In the genomic region with DNA sequence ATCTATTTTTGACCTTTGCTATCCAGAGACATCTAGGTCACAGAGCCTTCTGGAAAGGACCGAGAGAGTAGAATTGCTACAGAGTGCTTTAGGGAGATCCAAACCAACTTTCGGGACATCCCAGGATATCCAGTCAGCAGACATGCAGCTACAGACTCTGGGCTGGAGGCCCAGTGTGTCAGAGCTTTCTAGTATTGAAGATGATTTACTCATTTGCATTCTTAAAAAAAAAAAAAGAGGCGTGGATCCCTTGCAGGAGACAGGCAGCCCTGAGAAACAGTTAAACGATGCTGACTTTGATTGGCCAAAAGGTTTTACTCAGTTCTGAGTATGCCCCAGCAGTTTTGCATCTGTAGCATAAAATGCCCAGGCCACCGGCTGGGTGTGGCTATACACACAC, we compare ENCODE assay signal across 14 mouse cellular contexts. TPM values are rescaled to one million over a fixed set of nuclear protein-coding genes. Genes with fewer than 3 reads are reported as not detected.
A peak's percentile ranks its signal among the peaks of the same experiment; 100 is the strongest.
DNase-seq lines count a peak whose midpoint lies in the region; ATAC-seq lines count a peak whose summit lies in the region.
"Had no signal": no experiment of that assay in that cellular context is flagged by ENCODE, and none has a peak within 500 bp of the region (broad histone marks: within the 10 kb centered on the region; RNA-seq: fewer than 3 reads in every experiment).

No protein-coding gene starts in this region.

- H3K27ac ChIP-seq in embryonic facial prominence, embryonic 12.5 days: 0 out of 2 replicates have a peak overlapping the region, but pooled peaks have one; percentile 17
- no peak overlapping the region for H3K27ac ChIP-seq in embryonic facial prominence, embryonic 10.5 days (replicated peaks)
- H3K27ac ChIP-seq in kidney, embryonic 16.5 days (ENCODE audit: low read length): peak overlapping the region; percentile 3; the same call in 1 of the 2 replicates
- H3K27ac ChIP-seq: limb, embryonic 13.5 days had no signal

- DNase-seq in embryonic facial prominence, embryonic 10.5 days (ENCODE audit: low spot score): no peak
- no peak for DNase-seq in kidney, adult 11 months
- peak; percentile 51 for DNase-seq in adipocyte (ENCODE audit: low spot score)
- peak; percentile 48 for DNase-seq in kidney, postnatal 14 days
- no peak for DNase-seq in layer of hippocampus, postnatal 10 days (ENCODE audit: low spot score in 2 of 2)
- no peak for DNase-seq in thymus, postnatal 0 days (ENCODE audit: low spot score)
- DNase-seq: cerebellum, adult 9-11 months; heart, postnatal 14 days; lung, adult 2 months; thymus, adult 2 months had no signal

- H3K36me3 ChIP-seq in embryonic facial prominence, embryonic 12.5 days: no peaks in the 10 kb centered on the region
- peaks cover 19% of the 10 kb centered on the region for H3K36me3 ChIP-seq in embryonic facial prominence, embryonic 10.5 days (replicated peaks)
- peaks cover 14% of the 10 kb centered on the region; the same call in 1 of the 2 replicates for H3K36me3 ChIP-seq in kidney, embryonic 16.5 days (ENCODE audit: insufficient read depth, low read length)
- H3K36me3 ChIP-seq: G1E; limb, embryonic 13.5 days had no signal

- H3K9me3 ChIP-seq in embryonic facial prominence, embryonic 12.5 days: no peaks in the 10 kb centered on the region
- no peaks in the 10 kb centered on the region for H3K9me3 ChIP-seq in embryonic facial prominence, embryonic 10.5 days
- no peaks in the 10 kb centered on the region for H3K9me3 ChIP-seq in kidney, embryonic 16.5 days (ENCODE audit: low read length)
- H3K9me3 ChIP-seq: G1E; limb, embryonic 13.5 days had no signal

- no peak overlapping the region for H3K4me3 ChIP-seq in embryonic facial prominence, embryonic 12.5 days
- H3K4me3 ChIP-seq in embryonic facial prominence, embryonic 10.5 days: no peak overlapping the region
- no peak overlapping the region for H3K4me3 ChIP-seq in kidney, embryonic 16.5 days (ENCODE audit: low read length)
- H3K4me3 ChIP-seq: limb, embryonic 13.5 days had no signal

- WGBS in embryonic facial prominence, embryonic 12.5 days: 83% methylated on average over 5 of the region's 5 CpGs
- WGBS in embryonic facial prominence, embryonic 10.5 days: 92% methylated on average over 5 of the region's 5 CpGs
- WGBS in kidney, embryonic 16.5 days: 57% methylated on average over 5 of the region's 5 CpGs

- ATAC-seq in embryonic facial prominence, embryonic 12.5 days (ENCODE audit: insufficient number of reproducible peaks, insufficient read depth, low FRiP score, low TSS enrichment): no peak
- no peak for ATAC-seq in kidney, embryonic 16.5 days (ENCODE audit: low FRiP score, low TSS enrichment)

- H3K27me3 ChIP-seq in embryonic facial prominence, embryonic 12.5 days: no peaks in the 10 kb centered on the region
- H3K27me3 ChIP-seq in embryonic facial prominence, embryonic 10.5 days (replicated peaks; ENCODE audit: low read depth, poor library complexity, severe bottlenecking): no peaks in the 10 kb centered on the region
- H3K27me3 ChIP-seq in kidney, embryonic 16.5 days (ENCODE audit: insufficient read depth, low read length): no peaks in the 10 kb centered on the region
- H3K27me3 ChIP-seq: limb, embryonic 13.5 days had no signal

- H3K4me1 ChIP-seq in embryonic facial prominence, embryonic 12.5 days: no peaks in the 10 kb centered on the region
- peaks cover 17% of the 10 kb centered on the region for H3K4me1 ChIP-seq in embryonic facial prominence, embryonic 10.5 days
- peaks cover 28% of the 10 kb centered on the region for H3K4me1 ChIP-seq in kidney, embryonic 16.5 days (ENCODE audit: insufficient read depth, low read length)

- no peak overlapping the region for H3K4me2 ChIP-seq in embryonic facial prominence, embryonic 12.5 days (replicated peaks)
- H3K4me2 ChIP-seq in kidney, embryonic 16.5 days (replicated peaks; ENCODE audit: low read depth, low read length): no peak overlapping the region
- H3K4me2 ChIP-seq: limb, embryonic 13.5 days had no signal

- no peak overlapping the region for H3K9ac ChIP-seq in embryonic facial prominence, embryonic 12.5 days
- H3K9ac ChIP-seq in kidney, embryonic 16.5 days (replicated peaks; ENCODE audit: low read length): no peak overlapping the region
- H3K9ac ChIP-seq: limb, embryonic 13.5 days had no signal

RNA-seq across cellular contexts. Expression of gene Spata13, which starts 59.9 kb away (rescaled TPM):
- polyA plus RNA-seq in embryonic facial prominence, embryonic 12.5 days (2016; fragmentation: Nextera tagmentation; extraction: Ambion mirVana): 23.0 and 24.6 TPM in 2 replicates
- polyA plus RNA-seq in embryonic facial prominence, embryonic 10.5 days (2016; fragmentation: Nextera tagmentation; extraction: Ambion mirVana): 28.2 and 39.6 TPM in 2 replicates
- 67.5 and 68.1 TPM in 2 replicates for polyA plus RNA-seq in kidney, embryonic 16.5 days (2015; fragmentation: Nextera tagmentation; extraction: Ambion mirVana)
- 10 to 100 TPM; 29.9 to 31.4 TPM for total RNA-seq in layer of hippocampus, postnatal 10 days (2021)
- polyA plus RNA-seq in thymus, postnatal 0 days (2015; fragmentation: Nextera tagmentation; extraction: Ambion mirVana): 48.9 and 50.4 TPM in 2 replicates

Comparison
In these comparisons a context has a peak if more than half of its experiments do, and no peak if none do; other contexts are left out.
1. DNase-seq: peak in adipocyte (single experiment) and kidney, postnatal 14 days (single experiment); none in embryonic facial prominence, embryonic 10.5 days (single experiment), kidney, adult 11 months (single experiment), layer of hippocampus, postnatal 10 days (0 of 2) and thymus, postnatal 0 days (single experiment).